Mouse (Mus musculus): ENCODE results near the gene Dhx8.

- TF ChIP-seq GATA1 (IDR thresholded peaks at IDR 0.05; ENCODE audit: borderline replicate concordance, low read length) (no peak), FLI1 (IDR thresholded peaks at IDR 0.05; ENCODE audit: low read length) (no peak)
These were observed 82.7 kb downstream of the Dhx8 start for GRCm38 (mm10) chr11:101815103-101816085.

All from megakaryocyte, embryonic 14.5 days (primary cell).